Mouse (Mus musculus) embryonic fibroblast, embryonic 13.5 days (primary cell): Measurements from ENCODE around the gene C2cd4b.

Experiments used
- CTCF ChIP-seq: IDR thresholded peaks from 2 replicates; pipeline ENCODE4 v1.5.1; 2011; ENCODE audit warnings: mild to moderate bottlenecking, control low read depth, low read length, moderate library complexity, borderline replicate concordance; ENCODE audit not compliant: insufficient read depth
- POLR2A ChIP-seq: IDR thresholded peaks from 2 replicates; pipeline ENCODE4 v1.6.1; 2011; ENCODE audit warnings: low read depth, mild to moderate bottlenecking, control low read depth, low read length, moderate library complexity

DNA sequence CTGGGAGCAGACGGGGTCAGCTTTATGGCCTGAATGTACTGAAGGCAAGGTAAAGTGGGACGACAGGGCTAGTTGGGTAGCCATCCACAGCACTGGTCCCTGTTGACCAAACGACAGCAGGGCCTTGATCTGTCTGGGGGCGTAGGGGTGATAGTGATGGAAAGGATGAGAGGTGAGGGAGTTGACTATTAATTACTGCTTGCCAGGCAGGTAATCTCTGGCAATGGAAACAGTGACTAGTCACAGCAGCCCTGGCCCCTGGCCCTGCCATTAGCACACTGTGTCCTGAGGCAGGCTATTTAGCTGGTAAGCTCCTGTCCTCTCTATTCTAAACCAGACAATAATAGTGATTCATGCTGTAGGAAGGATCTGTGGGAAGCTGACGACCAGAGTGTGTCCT lies 33.2 kb downstream of the C2cd4b start:
- TF ChIP-seq POLR2A (no peak), CTCF (no peak)
